Mouse (Mus musculus) heart, adult 2 months (tissue): ENCODE results near the gene Prex1.

Experiments used
- CTCF ChIP-seq: fragments of 200-600 bp; IDR thresholded peaks from 2 replicates; pipeline ENCODE4 v1.8.1; 2022; ENCODE audit warnings: antibody characterized with exemption, mild to moderate bottlenecking, moderate library complexity
- EP300 ChIP-seq: fragments of 200-500 bp; IDR thresholded peaks from 2 replicates; pipeline ENCODE4 v1.6.1; 2011; ENCODE audit warnings: low read depth, low read length, control low read depth; ENCODE audit not compliant: insufficient read depth
- POLR2A ChIP-seq: fragments of 200-500 bp; IDR thresholded peaks from 2 replicates; pipeline ENCODE4 v1.6.1; 2011; ENCODE audit warnings: mild to moderate bottlenecking, low read depth, low read length, control low read depth; ENCODE audit not compliant: insufficient read depth

DNA sequence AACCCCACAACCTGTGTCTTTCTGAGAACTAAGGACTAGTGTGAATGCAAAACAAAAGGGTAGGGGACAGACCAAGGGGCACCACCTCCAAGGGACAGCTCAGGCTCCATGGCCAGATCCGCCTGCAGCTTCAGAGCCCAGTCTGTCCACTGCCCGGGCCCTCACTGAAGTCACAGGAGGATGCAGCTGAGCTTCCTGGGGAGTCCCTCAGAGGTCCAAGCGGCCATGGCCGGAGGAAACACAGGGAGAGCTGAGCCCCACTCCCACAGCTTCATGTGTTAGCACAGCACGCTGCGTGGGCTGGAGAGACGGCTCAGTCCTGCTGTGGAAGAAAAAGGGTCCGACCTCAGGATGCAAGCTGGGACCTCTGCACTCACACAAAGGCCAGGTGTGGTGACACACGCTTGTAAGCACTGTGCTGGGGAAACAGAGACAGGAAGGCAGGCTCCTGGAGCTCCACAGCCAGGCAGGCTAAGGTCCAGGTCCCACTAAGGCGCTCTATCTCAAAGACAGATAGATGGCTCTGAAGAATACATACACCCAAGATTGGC is 81.9 kb downstream of the Prex1 start:
- TF ChIP-seq EP300 (no peak), POLR2A (no peak), CTCF (no peak)
